Mouse (Mus musculus) neural tube, embryonic 13.5 days (tissue): ENCODE results near the gene Aanat. TPM values are rescaled to one million over a fixed set of nuclear protein-coding genes. Genes with fewer than 3 reads are reported as not detected.
"Not testable (repeated sequence)": the region's sequence is repeated elsewhere in the genome, so short reads cannot be mapped to it uniquely, and the experiment has no call there.

Source experiments
- ATAC-seq: fragments of 200-750 bp; cut with Nextera tagmentation; 2 replicates; pipeline ENCODE4 v1.8.0; 2017; ENCODE audit warnings: low read depth, mild to moderate bottlenecking, moderate TSS enrichment, moderate library complexity
- H3K27ac ChIP-seq: fragments of 300-500 bp; sonication (generic); replicated peaks from 2 replicates; pipeline ENCODE4 v1.5.1; 2015; ENCODE audit warnings: moderate library complexity, mild to moderate bottlenecking, inconsistent platforms
- H3K27me3 ChIP-seq: fragments of 300-500 bp; sonication (generic); 2 replicates; pipeline ENCODE4 v1.6.1; 2015; ENCODE audit warnings: mild to moderate bottlenecking, inconsistent platforms
- H3K36me3 ChIP-seq: fragments of 300-500 bp; sonication (generic); 2 replicates; pipeline ENCODE4 v1.6.1; 2015; ENCODE audit warnings: mild to moderate bottlenecking, inconsistent platforms
- H3K4me1 ChIP-seq: fragments of 300-500 bp; sonication (generic); replicated peaks from 2 replicates; pipeline ENCODE4 v1.6.1; 2015; ENCODE audit warnings: inconsistent platforms
- H3K4me2 ChIP-seq: fragments of 300-500 bp; sonication (generic); 2 replicates; pipeline ENCODE4 v1.6.1; 2015; ENCODE audit warnings: inconsistent platforms, mild to moderate bottlenecking, moderate library complexity
- H3K4me3 ChIP-seq: fragments of 300-500 bp; sonication (generic); 2 replicates; pipeline ENCODE4 v1.5.1; 2015; ENCODE audit warnings: mild to moderate bottlenecking, inconsistent platforms
- H3K9ac ChIP-seq: fragments of 300-500 bp; sonication (generic); 2 replicates; pipeline ENCODE4 v1.6.1; 2015; ENCODE audit warnings: moderate library complexity, mild to moderate bottlenecking, inconsistent platforms
- H3K9me3 ChIP-seq: fragments of 300-500 bp; sonication (generic); 2 replicates; pipeline ENCODE4 v1.6.1; 2016; ENCODE audit warnings: inconsistent platforms
- WGBS: fragments of 180-500 bp; shearing (Covaris S2); methylation state at CpG from one replicate; pipeline ENCODE4 v1.1.7; 2015; 5-methylcytosine and 5-hydroxymethylcytosine counted together
- polyA plus RNA-seq: library from polyadenylated mRNA; unstranded; fragments of >200 nt; fragmentation: Nextera tagmentation; extraction: Ambion mirVana; gene quantifications from 2 replicates; pipeline ENCODE4 v1.2.1, GENCODE M21; 2015

Aanat gene
- polyA plus RNA-seq, 1 experiment from 2014 or later, result 0.18 TPM

DNA sequence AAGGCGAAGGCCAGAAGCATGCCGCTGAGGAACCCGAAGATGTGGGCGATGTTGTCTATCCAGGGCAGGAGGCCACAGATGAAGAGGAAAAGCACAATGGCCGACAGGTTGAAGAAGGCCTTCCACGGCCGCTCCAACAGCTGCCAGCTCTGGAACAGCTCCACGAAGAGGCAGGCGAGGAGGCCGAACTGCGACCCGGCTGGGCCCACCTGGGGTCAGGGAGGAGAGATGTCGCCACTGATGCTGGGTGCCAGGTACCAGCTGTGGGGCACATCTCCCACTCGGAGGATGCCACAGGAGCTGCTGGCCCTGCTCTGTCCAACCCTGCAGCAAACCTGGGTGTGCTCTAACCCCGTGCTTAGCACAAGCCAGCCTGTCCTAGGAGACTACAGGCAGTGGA is 13.0 kb downstream of the Aanat start:
- no peaks in the 10 kb centered on the region for H3K27me3 ChIP-seq
- H3K4me3 ChIP-seq, result no peak overlapping the region
- H3K4me2 ChIP-seq, result no peak overlapping the region
- no peak for ATAC-seq
- WGBS, result 93% methylated on average over 15 of the region's 15 CpGs
- H3K4me1 ChIP-seq, result peaks cover 17% of the 10 kb centered on the region
- no peaks in the 10 kb centered on the region for H3K36me3 ChIP-seq
- no peak overlapping the region for H3K9ac ChIP-seq
- no peaks in the 10 kb centered on the region for H3K9me3 ChIP-seq
- no peak overlapping the region for H3K27ac ChIP-seq

DNA sequence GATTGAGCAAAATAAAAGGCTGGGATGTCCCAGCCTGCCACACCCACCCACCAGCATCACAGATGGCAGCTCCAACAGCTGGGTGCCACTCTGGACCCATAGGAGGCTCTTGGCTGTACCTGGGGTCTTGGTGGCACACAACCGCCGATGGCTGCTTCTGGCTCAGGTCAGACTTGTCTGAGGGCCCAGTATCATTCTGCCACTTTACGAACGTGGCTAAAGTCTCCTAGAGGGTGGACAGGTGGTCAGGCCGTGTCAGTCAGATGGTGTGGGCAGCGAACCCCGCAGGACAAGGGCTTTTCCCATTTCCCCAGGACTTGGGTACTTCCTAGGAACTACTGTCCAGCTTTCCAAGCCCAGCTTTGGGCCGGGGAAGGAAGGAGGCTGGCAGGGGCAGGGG is 14.9 kb downstream of the Aanat start:
- H3K36me3 ChIP-seq, result no peaks in the 10 kb centered on the region
- H3K9ac ChIP-seq, result no peak overlapping the region
- no peak overlapping the region for H3K4me3 ChIP-seq
- 91% methylated on average over 8 of the region's 8 CpGs for WGBS
- ATAC-seq, result no peak
- H3K4me1 ChIP-seq, result peaks cover 17% of the 10 kb centered on the region
- no peak overlapping the region for H3K4me2 ChIP-seq
- no peak overlapping the region for H3K27ac ChIP-seq
- no peaks in the 10 kb centered on the region for H3K9me3 ChIP-seq
- no peaks in the 10 kb centered on the region for H3K27me3 ChIP-seq

DNA sequence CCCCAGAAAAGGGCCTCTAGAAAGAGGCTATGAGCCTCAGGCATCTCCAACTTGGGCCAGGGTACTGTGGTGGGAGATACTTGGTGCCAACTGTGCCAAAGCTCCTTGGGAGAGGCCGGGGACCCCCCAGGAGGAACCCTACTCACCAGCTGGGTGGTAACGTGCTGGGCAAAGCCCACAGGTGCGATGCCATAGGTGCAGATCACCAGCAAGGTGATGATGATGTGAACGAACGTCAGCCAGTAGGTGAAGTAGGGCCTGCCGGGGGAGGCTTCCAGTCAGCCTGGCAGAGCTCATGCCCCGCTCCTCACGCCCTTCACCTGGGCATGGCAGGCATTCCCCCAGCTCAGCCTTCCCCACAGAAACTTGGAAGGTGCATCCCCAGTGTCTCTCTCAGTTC is 15.8 kb downstream of the Aanat start:
- Histone ChIP-seq H3K27ac (no peak overlapping the region), H3K4me2 (no peak overlapping the region), H3K9me3 (no peaks in the 10 kb centered on the region), H3K4me3 (no peak overlapping the region), H3K36me3 (no peaks in the 10 kb centered on the region), H3K4me1 (peaks cover 21% of the 10 kb centered on the region), H3K27me3 (no peaks in the 10 kb centered on the region), H3K9ac (no peak overlapping the region)
- no peak for ATAC-seq
- 92% methylated on average over 8 of the region's 8 CpGs for WGBS

DNA sequence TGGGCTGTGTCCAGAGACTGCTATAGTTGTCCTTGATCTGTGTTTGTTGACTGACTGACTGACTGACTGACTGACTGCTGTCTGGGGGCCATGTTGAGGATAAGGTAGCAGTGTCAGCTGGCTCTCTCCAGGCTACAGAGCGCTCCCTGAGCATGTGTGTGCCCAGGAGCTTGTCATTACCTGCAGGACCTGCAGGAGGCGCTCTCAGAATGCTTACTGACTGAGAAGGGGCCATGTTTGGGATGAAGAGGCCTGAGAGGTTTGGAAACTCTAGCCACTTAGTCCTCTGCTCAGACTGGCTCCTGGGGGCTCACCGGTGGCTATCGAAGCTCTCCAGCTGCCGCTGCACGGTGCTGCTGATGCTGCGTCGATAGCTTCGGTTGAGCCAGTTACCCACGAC is 17.1 kb downstream of the Aanat start:
- no peak overlapping the region for H3K9ac ChIP-seq
- no peak overlapping the region for H3K4me3 ChIP-seq
- no peaks in the 10 kb centered on the region for H3K36me3 ChIP-seq
- H3K27ac ChIP-seq, result no peak overlapping the region
- no peaks in the 10 kb centered on the region for H3K9me3 ChIP-seq
- no peak overlapping the region for H3K4me2 ChIP-seq
- peaks cover 13% of the 10 kb centered on the region; the same call in 1 of the 2 replicates for H3K4me1 ChIP-seq
- no peak for ATAC-seq
- 88% methylated on average over 10 of the region's 10 CpGs for WGBS
- H3K27me3 ChIP-seq, result no peaks in the 10 kb centered on the region

DNA sequence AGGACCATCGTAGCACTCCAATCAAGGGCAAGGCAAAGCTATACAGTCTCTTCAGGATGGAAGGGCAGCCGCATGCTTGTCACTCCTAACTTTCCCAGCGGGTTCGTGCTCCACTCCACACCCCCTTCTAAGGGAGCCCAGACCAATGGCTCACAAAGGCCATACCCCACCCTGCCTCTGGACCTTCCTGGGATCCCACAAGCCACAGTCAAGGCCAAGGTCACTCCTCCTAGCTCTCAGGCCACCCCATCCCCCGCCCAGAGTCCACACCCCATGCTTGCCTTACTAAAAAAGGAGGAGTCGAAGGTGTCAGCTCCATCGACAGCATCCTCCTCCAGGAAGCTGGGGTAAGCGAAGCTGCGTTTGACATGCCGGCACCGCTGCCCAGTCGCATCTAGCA is 17.9 kb downstream of the Aanat start:
- Histone ChIP-seq H3K4me3 (no peak overlapping the region), H3K4me1 (peaks cover 6% of the 10 kb centered on the region; the same call in 1 of the 2 replicates), H3K9ac (no peak overlapping the region), H3K9me3 (no peaks in the 10 kb centered on the region), H3K27me3 (no peaks in the 10 kb centered on the region), H3K27ac (no peak overlapping the region), H3K36me3 (no peaks in the 10 kb centered on the region), H3K4me2 (no peak overlapping the region)
- no peak for ATAC-seq
- WGBS, result 92% methylated on average over 12 of the region's 12 CpGs

DNA sequence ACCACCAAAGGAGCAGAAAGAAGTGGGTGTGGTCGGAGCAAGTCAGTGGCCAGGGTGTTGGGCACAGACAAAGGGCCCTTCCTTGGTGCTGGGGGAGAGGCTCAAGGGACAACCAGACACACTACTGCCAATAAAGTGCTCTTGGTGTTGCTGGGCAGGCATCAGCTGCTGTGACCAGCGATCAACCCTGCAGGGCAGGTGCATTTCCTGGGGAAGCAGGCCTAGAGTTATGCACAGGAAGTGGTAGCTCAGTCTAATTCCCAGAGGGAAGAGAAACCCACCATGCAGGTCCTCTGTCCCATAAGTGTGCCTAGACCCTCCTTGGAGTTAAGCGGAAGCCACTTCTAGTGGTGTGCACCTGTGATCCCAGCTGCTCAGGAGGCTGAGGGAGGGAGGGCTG is 21.5 kb downstream of the Aanat start:
- Histone ChIP-seq H3K4me3 (no peak overlapping the region), H3K27ac (no peak overlapping the region), H3K36me3 (no peaks in the 10 kb centered on the region), H3K9ac (no peak overlapping the region), H3K27me3 (no peaks in the 10 kb centered on the region), H3K9me3 (no peaks in the 10 kb centered on the region), H3K4me2 (no peak overlapping the region), H3K4me1 (peaks cover 6% of the 10 kb centered on the region; the same call in 1 of the 2 replicates)
- ATAC-seq, result no peak
- 90% methylated on average over 3 of the region's 3 CpGs for WGBS

DNA sequence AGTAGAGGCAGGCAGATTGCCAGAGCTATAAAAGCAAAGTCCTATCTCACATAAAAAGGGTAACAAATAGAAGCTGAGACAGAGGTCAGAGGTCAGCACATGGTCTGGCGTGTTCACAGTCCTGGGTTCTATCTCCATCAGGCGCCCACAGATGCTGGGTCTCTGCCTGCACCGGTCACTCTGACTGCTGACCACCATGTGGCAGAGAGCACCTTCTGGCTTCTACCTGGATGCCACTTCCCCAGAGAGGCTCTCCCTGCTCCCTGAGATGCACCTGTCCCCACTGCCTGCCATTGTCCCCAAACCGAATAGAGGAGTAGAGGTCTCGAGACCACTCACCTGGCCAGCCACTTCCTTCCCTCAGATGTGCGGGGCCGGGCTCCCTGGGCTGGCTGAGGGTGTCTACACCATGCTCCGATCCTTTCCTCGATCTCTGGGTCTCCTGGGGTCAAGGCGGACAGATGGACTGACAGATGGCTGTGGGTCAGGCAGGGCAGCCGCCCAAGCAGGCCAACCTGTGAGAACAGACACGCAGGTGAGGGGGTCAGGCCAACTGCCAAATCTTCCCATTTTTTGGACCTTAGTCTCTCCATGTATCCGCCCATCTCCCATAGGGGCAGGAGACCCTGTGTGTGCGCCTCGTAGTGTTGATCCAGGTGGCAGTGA is 23.9 kb downstream of the Aanat start:
- H3K27me3 ChIP-seq, result no peaks in the 10 kb centered on the region
- no peaks in the 10 kb centered on the region for H3K9me3 ChIP-seq
- peaks cover 6% of the 10 kb centered on the region; the same call in 1 of the 2 replicates for H3K4me1 ChIP-seq
- 86% methylated on average over 15 of the region's 15 CpGs for WGBS
- no peak overlapping the region for H3K27ac ChIP-seq
- no peaks in the 10 kb centered on the region for H3K36me3 ChIP-seq
- H3K4me3 ChIP-seq, result no peak overlapping the region
- no peak overlapping the region for H3K4me2 ChIP-seq
- ATAC-seq, result no peak
- no peak overlapping the region for H3K9ac ChIP-seq

DNA sequence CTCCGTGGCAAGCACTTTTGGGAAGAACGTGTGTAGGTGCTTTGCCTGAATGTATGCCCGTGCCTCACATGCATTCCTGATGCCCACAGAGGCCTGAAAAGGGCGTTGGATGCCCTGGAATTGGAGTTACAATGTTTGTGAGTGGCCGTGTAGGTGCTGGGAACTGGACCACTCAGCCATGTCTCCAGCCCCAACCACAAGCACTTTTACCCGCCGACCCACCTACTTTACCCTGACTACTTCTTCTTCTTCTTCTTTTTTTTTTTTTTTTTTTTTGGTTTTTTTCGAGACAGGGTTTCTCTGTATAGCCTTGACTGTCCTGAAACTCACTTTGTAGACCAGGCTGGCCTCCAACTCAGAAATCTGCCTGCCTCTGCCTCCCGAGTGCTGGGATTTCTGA is 24.9 kb downstream of the Aanat start:
- not testable (repeated sequence) for H3K27me3 ChIP-seq, H3K27ac ChIP-seq, ATAC-seq, H3K36me3 ChIP-seq, H3K4me2 ChIP-seq, H3K9me3 ChIP-seq, H3K4me3 ChIP-seq, H3K9ac ChIP-seq
- WGBS, result 77% methylated on average over 9 of the region's 9 CpGs
- H3K4me1 ChIP-seq, result peaks cover 12% of the 10 kb centered on the region; the same call in 1 of the 2 replicates

DNA sequence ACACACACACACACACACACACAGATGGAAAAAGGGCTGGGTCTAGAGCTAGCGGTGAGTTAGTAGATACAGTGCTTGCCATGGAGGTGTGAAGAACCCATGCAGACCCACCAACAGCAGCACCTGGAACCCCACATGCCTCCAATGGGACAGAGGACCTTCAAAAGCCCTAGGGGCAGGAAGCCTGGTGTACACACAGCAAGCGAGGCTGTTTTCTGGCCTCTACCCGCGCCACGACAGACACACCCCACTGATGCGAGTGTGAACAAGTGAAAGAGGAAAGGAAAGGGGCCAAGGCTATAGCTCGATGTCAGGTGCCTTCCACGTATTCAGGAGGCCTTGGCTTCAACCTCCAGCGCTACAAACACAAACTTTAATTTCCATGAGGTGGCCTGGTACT is 25.7 kb downstream of the Aanat start:
- no peaks in the 10 kb centered on the region for H3K36me3 ChIP-seq
- no peaks in the 10 kb centered on the region for H3K9me3 ChIP-seq
- 93% methylated on average over 9 of the region's 9 CpGs for whole genome bisulfite sequencing
- H3K27ac ChIP-seq, result no peak overlapping the region
- no peak for ATAC-seq
- no peak overlapping the region for H3K4me2 ChIP-seq
- H3K4me3 ChIP-seq, result no peak overlapping the region
- no peaks in the 10 kb centered on the region for H3K27me3 ChIP-seq
- H3K4me1 ChIP-seq, result peaks cover 10% of the 10 kb centered on the region; the same call in 1 of the 2 replicates
- H3K9ac ChIP-seq, result no peak overlapping the region

DNA sequence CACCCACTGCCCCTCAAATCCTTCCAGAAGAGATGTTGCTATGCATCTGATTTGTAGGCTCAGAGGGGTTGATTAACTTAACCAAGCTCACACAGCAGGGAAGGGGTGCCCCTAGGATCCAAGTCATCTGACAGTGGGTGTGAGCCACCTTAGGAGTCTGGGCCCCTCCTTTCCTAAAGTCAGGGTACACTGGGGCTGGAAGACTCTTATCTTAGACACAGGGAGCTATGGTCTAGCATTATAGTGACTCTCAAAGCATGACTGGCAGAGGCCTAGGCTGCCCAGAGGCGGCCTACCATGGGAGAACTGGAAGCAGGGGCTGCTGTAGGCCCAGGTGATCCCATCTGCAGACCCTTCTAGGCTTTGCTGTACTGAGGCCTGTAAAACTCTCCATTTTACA is 26.3 kb downstream of the Aanat start:
- ATAC-seq, result no peak
- Histone ChIP-seq H3K4me3 (no peak overlapping the region), H3K9me3 (no peaks in the 10 kb centered on the region), H3K9ac (no peak overlapping the region), H3K4me1 (peaks cover 8% of the 10 kb centered on the region; the same call in 1 of the 2 replicates), H3K27ac (no peak overlapping the region), H3K4me2 (no peak overlapping the region), H3K27me3 (no peaks in the 10 kb centered on the region), H3K36me3 (no peaks in the 10 kb centered on the region)
- 96% methylated on average over 1 of the region's 1 CpGs for WGBS

DNA sequence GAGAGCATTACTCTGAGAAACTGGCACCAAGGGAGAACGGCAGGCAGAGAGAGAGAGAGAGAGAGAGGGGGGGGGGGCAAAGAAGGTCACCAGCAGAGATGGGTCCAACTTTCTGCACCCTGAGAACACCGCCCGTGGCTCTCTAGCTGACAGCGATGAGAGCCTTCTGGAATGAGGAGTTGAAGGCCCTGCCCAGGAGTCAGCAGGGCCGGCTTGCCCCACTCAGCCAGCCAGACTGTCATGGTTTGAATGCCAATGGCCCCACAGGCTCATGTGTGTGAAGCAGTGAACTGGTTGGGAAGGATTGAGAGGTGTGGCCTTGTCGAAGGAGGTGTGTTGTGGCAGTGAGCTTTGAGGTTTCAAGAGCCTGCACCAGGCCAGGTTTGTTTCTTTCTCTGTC is 27.0 kb downstream of the Aanat start:
- H3K9ac ChIP-seq, result no peak overlapping the region
- H3K36me3 ChIP-seq, result no peaks in the 10 kb centered on the region
- no peak overlapping the region for H3K4me3 ChIP-seq
- peaks cover 8% of the 10 kb centered on the region; the same call in 1 of the 2 replicates for H3K4me1 ChIP-seq
- H3K27ac ChIP-seq, result no peak overlapping the region
- no peaks in the 10 kb centered on the region for H3K27me3 ChIP-seq
- ATAC-seq, result no peak
- no peak overlapping the region for H3K4me2 ChIP-seq
- H3K9me3 ChIP-seq, result no peaks in the 10 kb centered on the region
- WGBS, result 90% methylated on average over 6 of the region's 6 CpGs

DNA sequence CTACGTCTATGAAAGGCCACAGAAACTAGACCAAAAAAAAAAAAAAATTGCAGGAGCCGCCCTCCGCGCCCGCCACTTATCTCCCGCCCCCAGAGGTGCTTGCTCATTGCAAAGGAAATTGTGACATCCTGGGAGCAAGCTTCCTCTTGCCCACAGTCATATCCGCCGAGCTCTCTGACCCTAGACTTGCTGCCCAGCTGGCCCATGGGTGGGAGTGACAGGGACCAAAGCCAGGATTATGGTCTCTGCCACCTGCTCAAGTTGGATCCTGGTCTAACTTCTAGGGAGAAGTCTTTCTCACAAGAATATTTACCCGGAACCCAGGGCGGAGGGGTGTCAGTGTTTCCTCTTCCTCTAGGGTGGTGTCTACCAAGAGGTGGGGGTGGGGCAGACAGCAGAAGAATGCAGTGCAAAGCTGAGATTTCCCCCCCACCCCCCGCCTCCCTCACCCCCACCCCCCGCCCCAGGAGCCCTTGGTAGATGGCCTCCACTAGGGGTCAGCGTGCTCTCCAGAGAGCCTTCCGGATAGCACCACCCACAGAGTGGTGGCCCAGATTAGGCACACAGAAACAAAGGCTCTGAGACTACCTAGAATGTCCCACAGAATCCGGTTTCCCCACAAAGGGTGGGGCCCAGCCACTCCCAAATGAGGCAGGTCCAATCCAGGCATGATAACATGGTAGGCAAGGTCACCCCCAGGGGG is 29.7 kb downstream of the Aanat start:
- H3K27me3 ChIP-seq, result no peaks in the 10 kb centered on the region
- no peak for ATAC-seq
- WGBS, result 61% methylated on average over 15 of the region's 15 CpGs
- no peak overlapping the region for H3K4me2 ChIP-seq
- no peak overlapping the region for H3K27ac ChIP-seq
- peaks cover 34% of the 10 kb centered on the region for H3K4me1 ChIP-seq
- no peaks in the 10 kb centered on the region for H3K9me3 ChIP-seq
- no peak overlapping the region for H3K9ac ChIP-seq
- no peak overlapping the region for H3K4me3 ChIP-seq
- no peaks in the 10 kb centered on the region for H3K36me3 ChIP-seq
